Mouse (Mus musculus) T-helper 2 cell (primary cell): ENCODE results near the gene Rock2.

Experiments
- in situ Hi-C: fragments of 300-600 bp; cut with MboI, MseI; formaldehyde crosslinking; loops from one replicate; pipeline ENCODE4 v1.15.1; 2025; ENCODE audit warnings: high pct_unique_total_duplicates

Gene Rock2

DNA sequence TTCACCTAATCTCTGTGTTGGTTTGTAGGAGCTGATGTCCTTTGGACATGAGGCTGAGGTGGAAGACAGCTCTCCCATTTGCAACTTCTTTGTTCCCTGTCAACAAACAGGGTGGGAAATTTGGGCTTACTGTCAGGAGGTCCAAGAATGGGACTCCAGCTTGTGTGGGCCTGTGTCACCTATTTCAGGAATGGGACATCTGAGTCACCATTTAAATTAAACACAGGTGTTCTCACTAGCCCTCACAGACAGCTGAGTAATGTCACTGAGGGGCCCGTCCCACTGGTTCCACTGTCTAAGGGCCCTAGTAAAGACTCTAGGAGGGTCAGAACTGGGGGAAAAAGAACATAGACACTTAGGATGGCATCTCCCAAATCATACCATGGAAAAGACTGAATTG, 22.7 kb upstream of the Rock2 start:
- in situ Hi-C loops: no loop called here

DNA sequence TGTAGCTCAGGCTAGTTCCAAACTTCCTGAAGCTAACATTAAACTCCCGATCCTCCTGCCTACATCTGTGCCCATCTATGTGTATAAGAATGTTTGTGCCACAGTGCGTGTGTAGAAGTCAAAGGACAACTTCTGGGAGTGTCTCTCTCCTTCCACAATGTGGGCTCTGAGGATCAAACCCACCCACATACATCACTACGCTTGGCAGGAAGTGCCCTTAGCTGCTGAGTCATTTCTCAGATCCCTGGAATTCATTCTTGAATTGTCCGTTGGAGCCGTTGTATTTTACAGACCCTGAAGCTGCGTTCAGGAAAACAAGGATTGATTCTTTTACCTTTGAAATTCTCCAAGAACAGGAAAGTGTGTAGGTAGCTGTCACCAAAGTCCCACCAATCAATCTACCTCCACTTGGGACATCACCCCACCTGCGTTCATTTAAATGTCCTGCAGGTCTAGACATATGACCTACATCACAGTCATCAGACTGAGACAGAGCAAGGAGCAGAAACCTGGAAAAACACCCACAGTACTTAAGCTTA, 21.7 kb upstream of the Rock2 start:
- in situ Hi-C loops: no loop called here

- in situ Hi-C loops: no loop called here
Observed at GRCm38 (mm10) chr12:16873549-16873948, 21.1 kb upstream of the Rock2 start.

- in situ Hi-C loops: no loop called here
Observed at GRCm38 (mm10) chr12:16874086-16874485, 20.6 kb upstream of the Rock2 start.

- in situ Hi-C loops: no loop called here
Observed at GRCm38 (mm10) chr12:16875269-16875668, 19.4 kb upstream of the Rock2 start.

DNA sequence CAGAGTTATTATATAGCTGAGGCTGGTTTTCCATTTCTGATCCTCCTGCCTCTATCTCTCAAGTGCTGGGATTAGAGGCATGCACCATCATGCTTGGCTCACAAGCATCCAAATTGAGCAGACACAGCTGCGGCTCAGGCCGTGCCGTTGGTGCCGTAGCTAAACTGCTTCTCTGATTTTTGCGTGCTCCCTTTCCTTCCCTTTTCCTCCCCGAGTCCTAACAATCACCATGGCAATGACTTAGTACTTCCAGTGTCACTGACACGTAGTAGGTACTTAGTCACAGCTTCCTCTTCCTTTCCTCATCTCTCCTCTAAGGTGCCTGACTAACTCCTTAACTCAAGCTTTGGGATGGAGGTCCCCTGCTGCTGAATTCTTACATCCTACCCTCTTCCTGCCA, 19.0 kb upstream of the Rock2 start:
- in situ Hi-C loops: no loop called here

DNA sequence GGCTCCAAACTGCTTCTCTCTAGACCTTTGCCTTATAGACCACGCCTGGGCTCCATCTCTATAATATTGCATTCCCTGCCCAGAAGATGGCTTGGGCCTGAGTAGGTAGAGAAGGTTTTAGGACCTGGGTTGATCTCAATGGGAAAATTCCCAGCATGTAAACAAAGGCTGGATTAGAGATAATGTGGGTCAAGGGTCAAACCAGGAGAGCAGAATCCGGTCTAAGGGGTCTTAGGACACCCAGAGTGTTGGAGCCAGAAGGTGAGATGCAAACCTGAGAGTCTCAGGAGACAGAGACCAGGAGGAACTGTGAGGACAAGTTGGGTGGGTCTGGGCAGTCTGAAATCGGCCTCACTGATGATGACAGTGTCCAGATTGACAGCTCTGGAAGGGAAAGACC, 18.0 kb upstream of the Rock2 start:
- in situ Hi-C loops: no loop called here

DNA sequence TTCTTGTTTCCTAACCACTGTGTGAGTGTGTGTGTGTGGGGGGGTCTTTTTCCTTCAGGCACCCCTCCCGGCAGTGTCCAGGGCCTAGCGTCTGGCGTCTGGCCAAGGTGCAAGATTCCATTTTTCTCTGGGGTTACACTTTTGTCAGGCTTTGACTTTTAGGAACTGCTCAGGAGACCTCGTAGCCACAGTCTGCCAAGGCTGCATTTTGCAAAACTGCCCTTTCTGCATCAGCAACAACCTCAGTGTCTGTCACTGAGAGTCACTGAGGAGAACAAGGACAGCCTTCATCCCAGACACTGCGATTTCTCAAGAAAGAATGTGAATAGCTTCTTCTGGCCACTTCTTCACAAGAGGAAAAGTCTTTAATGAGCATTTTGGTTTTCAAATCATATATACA, 17.6 kb upstream of the Rock2 start:
- in situ Hi-C loops: no loop called here

DNA sequence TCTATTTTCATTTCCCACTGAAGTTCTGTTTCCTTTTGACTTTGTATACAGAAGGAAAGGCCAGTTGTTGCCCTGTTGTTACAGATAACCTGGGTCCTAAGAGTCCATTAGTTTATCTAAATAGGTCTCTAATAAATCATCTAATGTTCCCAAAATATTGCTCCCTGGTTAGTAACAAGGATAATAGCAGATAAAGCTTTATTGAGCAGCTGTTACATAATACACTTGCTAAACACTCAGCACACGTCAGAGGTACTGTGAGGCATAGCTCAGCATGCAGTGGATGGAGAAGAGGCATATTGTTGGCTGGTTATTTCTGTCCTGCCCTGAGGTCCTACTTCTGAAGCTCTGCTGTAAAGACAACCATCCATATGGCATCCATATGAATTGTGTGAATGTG, 17.0 kb upstream of the Rock2 start:
- in situ Hi-C loops: no loop called here

GRCm38 (mm10) chr12:16879369-16879768, 15.3 kb upstream of the Rock2 start:
- in situ Hi-C loops: no loop called here

DNA sequence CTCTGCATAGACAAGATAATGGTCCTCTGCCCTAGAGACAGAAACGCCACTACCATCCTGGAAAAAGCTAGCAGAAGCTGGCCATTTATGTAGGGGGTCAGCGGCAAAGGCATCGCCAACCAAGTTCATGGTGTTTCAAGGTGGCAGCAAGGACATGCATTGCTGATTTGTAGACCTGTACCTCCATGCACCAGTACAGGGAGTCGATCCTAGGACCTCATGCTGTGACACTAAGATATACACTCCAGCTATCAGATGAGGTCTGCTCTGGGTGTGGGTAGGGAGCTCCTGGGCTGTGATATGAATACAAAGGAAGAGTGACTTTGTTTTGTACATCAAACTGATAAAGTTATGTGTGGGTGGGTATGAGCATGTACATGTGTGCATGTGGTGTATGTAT, 14.6 kb upstream of the Rock2 start:
- in situ Hi-C loops: loop anchor here (5.0 kb wide), 1 partner anchor 293 kb away; no protein-coding TSS in a partner anchor

DNA sequence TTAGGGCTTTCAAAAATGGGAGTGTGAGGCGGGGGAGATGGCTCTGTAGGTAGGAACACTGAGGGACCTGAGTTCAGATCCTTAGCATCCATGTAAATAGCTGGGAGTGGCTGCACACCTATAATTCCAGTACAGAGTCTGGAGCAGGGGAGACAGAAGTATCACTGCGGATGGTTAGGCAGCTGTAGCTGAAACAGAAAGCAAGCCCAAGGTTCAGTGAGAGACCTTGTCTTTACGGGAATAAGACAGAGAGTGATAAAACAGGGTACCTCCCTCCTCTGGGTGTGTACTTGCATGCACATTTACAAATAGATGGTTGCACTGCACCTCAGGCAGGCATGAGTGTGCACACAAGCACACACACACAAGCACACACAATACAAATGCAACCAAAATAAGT, 12.3 kb upstream of the Rock2 start:
- in situ Hi-C loops: loop anchor here (5.0 kb wide), 1 partner anchor 295 kb away; no protein-coding TSS in a partner anchor

DNA sequence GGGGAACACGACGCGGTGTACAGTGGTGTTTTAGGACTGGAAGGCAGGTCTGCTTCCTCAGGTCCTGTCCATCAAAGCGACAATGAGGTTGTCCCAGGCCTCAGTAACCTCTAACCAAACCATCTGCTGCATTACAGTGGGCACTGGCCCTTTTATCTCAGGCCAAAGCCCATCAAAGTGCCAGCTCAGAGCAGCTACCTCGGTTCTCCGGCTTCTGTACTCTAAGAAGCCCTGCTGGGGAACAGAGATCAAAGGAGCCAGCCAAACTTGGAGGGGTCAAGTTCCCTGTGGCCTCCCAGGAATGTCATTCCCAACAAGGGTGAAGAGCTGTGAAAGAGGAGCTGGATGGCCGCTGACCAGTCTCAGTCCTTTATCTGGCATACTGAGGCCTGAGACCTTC, 11.6 kb upstream of the Rock2 start:
- in situ Hi-C loops: loop anchor here (5.0 kb wide), 1 partner anchor 296 kb away; no protein-coding TSS in a partner anchor

- in situ Hi-C loops: loop anchor here (5.0 kb wide), 1 partner anchor 297 kb away; no protein-coding TSS in a partner anchor
Observed at GRCm38 (mm10) chr12:16884534-16884933, 10.2 kb upstream of the Rock2 start.

GRCm38 (mm10) chr12:16886354-16886753, 8.3 kb upstream of the Rock2 start:
- in situ Hi-C loops: no loop called here

GRCm38 (mm10) chr12:16893039-16893438, 1.7 kb upstream of the Rock2 start:
- in situ Hi-C loops: loop anchor here (10.0 kb wide), 1 partner anchor 958 kb away; no protein-coding TSS in a partner anchor

DNA sequence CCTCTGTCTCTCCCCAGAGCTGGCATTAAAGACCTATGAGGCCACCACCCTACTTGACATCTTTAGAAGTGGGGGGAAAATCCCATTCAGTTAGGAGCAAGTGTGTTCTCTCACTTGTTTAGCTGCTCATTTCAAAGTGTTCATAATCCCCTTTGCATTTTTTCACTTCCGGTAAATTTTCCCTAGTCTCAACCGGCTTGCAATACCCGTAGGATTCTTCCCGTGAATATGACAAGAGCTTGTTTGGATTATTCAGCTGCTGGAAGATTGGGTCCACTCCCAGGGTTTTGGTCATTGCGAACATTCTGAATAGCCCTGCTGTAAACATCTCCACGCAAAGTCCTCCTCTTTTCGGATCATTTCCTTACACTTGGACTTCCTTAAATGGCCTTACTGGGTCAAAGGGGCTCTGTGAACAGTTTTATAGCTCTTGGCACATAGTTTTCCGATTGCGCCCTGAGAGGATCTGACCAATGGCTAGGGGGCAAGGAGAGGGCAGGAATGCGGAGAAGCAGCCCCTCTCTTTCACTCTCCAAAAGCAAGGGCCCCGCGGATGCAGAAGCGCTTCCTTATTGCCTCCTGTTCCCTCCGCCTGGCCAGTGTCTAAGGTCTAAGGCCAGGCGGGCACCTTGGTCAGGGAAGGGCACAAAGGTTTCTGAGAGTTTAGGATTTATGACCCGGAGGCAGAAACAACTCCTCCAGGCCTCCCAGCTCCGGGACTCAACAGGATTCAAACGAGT, 869 bp upstream of the Rock2 start:
- in situ Hi-C loops: loop anchor here (10.0 kb wide), 1 partner anchor 959 kb away; no protein-coding TSS in a partner anchor

GRCm38 (mm10) chr12:16895221-16895928, 680 bp downstream of the Rock2 start:
- in situ Hi-C loops: loop anchor here (5.0 to 10.0 kb wide), 2 partner anchors 83 to 961 kb away; partner anchors contain the start of gene E2f6

DNA sequence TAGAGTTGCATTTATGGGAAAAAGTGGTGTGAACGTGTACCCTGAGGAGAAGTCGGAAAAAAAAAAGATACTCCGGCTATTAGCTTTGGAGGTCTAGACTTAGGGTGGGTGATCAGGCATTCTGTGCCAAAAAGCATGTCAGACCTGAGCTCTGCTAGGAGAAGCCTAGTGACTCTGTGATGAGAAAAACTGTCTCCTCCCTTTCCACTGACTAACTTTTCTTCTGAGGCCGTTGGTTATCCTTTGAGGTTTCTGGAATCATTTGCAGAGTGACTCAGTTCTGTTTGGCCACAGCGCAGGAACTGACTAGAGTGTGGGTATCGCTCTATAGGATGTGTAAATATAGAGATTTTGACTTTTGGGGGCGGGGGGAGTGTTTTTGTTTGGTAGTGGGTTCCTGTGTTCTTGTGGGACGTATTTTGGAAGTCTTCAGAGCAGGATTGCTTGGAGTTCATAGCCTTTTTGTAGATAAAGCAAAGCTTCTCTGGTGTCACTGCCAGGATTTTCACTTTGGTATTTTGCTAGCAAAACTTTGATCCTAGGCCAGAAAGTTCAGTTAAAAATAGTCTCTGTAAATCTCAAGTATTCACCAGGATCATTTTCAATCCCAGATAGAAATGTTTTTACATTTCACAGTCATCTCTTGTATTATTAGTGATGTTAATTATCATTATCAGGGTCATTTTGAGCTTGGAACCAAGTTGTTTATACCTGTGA, 1.5 kb downstream of the Rock2 start:
- in situ Hi-C loops: loop anchor here (5.0 to 10.0 kb wide), 2 partner anchors 84 to 961 kb away; partner anchors contain the start of gene E2f6

DNA sequence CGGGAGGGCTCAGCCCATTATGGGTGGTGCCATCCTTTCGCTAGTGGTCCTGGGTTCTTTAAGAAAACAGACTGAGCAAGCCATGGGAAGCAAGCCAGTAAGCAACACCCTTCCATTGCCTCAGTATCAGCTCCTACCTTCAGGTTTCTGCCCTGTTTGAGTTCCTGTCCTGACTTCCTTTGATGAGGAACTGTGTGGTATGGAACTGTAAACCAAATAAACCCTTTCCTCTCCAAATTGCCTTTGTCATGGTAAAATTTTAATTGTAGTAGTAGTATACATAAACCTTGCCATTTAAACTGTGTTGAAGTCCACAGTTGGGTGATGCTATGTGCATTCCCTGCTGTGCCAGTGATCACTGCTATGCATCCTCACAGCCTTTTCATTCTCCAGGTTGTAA, 2.5 kb downstream of the Rock2 start:
- in situ Hi-C loops: loop anchor here (5.0 to 10.0 kb wide), 2 partner anchors 85 to 962 kb away; partner anchors contain the start of gene E2f6

DNA sequence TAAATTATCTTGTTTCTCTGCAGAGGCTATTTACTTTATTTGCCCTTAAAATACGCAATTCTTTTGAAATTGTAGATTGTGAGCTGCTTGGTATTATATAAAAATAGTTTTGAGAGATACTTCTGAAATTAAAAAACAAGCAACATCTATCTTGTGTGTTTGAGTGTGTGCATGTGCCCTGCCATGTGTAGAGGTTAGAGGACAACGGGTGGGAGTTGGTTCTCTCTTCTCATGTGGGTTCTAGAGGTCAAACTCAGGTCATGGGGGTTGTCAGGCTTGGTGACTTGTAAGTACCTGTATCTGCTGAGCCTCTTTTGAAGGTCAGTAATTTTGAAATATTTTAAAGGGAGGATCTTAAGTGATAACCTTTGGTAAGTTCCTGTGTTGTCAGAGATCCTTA, 3.5 kb downstream of the Rock2 start:
- in situ Hi-C loops: loop anchor here (5.0 to 10.0 kb wide), 2 partner anchors 86 to 963 kb away; partner anchors contain the start of gene E2f6
